Mouse (Mus musculus): ENCODE measurements around the gene Pard3b.

The Pard3b gene

GRCm38 (mm10) chr1:61751008-61751407 is 112.4 kb downstream of the Pard3b start:
- DNase-seq (ENCODE audit: low spot score in 2 of 2): no peak

GRCm38 (mm10) chr1:61756771-61757170 is 118.1 kb downstream of the Pard3b start:
- DNase-seq (ENCODE audit: low spot score in 2 of 2): no peak

DNA sequence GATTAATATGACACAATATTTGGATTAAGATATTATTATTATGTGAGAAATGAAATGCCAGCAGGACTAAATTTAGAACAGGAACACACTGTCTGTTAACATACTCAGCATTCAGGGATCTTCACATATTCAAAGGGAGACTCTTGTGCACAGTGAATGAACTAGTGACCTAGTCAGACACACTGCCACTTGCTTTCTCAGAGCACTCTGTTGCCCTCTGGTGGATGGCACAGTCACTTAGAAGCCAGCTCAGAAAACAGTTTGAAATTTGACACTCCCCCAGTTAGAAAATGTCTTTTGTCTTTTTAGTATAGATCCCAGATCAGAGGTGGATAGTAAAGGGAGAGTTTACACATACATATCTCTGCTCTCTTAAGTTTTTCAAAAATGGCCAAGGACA is 132.6 kb downstream of the Pard3b start:
- peak; percentile 35 to 68 for DNase-seq (ENCODE audit: low spot score in 2 of 2)

DNA sequence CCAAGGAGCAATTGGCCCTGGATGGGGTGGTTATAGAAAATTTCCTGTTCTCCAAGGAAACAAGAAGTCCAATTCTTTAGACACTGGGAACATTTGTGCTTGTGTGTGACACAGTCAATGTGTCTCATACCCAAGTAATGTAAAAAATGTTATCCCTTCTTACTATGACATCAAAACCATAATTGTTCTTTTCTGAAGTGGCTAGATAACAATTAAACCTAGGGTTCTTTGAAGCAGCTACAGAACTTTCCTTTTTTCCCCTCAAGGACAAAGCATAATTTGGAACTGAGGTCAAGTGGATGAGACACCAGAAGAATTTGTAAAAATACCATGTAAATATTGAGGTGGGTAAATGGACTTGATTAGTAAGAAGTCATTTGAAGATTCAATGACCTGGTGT is 140.1 kb downstream of the Pard3b start:
- DNase-seq (ENCODE audit: low spot score in 2 of 2): no peak

GRCm38 (mm10) chr1:61779906-61780305 is 141.3 kb downstream of the Pard3b start:
- DNase-seq (ENCODE audit: low spot score in 2 of 2): no peak

DNA sequence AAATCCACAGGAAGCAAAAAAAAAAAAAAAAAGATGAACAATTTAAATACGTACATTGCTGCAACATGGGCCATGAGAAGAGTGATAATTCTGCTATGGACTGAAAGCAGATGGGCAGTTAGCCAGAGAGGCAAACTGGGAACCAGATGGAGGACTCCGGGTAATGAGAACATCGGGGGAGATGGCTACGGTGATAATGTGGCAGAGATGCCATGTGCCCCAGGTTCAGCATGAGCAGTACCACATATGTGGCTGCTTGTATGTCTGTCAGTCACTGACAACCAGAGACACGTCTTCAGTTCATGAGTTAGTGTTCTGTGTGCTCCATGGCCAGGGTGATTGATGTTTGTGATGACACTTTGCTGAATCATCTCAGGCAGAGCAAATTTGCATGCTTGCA is 157.7 kb downstream of the Pard3b start:
- no peak for DNase-seq (ENCODE audit: low spot score in 2 of 2)

DNA sequence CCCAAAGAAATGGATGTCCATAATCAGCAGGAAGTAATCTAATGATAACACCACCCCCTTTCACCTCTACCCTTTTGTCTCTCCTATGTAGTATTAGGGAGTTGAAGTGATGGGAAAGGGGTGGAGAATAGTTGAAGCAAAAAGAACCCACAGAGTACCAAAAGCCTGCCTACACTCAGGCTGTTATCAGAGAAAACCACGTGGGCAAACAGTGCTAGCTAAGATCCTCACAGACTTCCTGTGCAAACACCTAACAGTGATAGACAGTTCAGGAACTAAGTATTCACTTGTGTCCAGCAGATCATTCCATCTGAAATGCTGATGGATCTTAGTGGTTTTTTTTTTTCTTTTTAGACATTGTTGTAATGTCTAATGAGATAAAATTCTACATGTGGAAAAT is 181.6 kb downstream of the Pard3b start:
- DNase-seq (ENCODE audit: low spot score in 2 of 2): no peak

GRCm38 (mm10) chr1:61825560-61826191 is 187.1 kb downstream of the Pard3b start:
- DNase-seq (ENCODE audit: low spot score in 2 of 2): no peak

- DNase-seq (ENCODE audit: low spot score in 2 of 2): no peak
These were observed 198.5 kb downstream of the Pard3b start for GRCm38 (mm10) chr1:61837006-61837544.

- no peak for DNase-seq (ENCODE audit: low spot score in 2 of 2)
These were observed 208.0 kb downstream of the Pard3b start for GRCm38 (mm10) chr1:61846606-61847005.

DNA sequence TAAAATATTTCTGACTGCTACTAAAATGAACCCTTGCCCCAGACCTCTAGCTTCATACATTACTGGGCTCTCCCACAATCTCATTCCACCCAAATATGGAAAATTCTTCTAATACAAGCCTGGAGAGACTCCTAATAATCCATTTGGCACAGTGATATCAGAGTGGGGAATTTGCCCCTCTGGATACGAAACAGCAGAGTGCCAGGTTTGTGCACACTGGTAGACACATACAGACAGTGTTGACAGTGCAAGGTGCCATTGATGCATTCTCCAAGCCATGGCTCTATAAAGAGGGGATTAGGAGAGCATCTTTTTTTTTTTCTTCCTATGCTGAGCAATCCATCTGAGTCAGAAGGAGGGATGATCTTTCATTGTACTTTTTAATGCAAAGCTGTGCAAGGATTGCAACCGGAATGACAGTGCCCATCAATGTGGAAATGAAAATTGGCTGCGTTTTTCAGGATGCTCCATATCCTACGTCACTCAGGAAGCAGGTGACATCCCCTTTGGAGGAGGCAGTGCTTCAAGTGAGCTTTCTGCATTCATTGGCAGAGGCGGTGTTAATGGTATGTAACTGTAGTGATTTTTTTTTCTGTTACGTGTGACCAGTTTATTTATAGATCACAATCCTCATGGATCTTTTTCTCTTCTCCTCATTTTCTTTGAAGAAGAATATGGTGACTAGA is 210.5 kb downstream of the Pard3b start:
- no peak for DNase-seq (ENCODE audit: low spot score in 2 of 2)

- DNase-seq (ENCODE audit: low spot score in 2 of 2): no peak
These were observed 211.8 kb downstream of the Pard3b start for GRCm38 (mm10) chr1:61850471-61850870.

DNA sequence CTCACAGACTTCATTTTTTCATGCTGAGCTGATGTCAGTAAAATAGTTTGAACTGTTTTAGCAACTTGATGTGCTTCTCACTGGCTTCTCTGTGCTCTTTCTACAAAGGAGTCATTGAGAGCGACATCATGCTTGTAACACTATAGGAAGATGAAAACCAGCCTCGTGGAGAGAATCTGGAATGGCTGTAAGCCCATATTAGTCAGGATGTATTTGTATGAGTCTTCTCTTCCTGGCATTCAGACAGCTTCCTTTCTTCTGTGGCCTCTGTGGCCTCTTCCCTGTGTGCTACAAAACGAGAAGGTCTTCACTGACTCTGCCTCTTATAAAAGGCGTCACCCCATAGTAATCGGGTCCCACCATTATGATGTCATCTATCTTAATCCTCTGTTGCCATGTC is 212.6 kb downstream of the Pard3b start:
- no peak for DNase-seq (ENCODE audit: low spot score in 2 of 2)

GRCm38 (mm10) chr1:61867286-61868082 is 228.9 kb downstream of the Pard3b start:
- DNase-seq (ENCODE audit: low spot score in 2 of 2): no peak

GRCm38 (mm10) chr1:61874875-61875274 is 236.3 kb downstream of the Pard3b start:
- no peak for DNase-seq (ENCODE audit: low spot score in 2 of 2)

DNA sequence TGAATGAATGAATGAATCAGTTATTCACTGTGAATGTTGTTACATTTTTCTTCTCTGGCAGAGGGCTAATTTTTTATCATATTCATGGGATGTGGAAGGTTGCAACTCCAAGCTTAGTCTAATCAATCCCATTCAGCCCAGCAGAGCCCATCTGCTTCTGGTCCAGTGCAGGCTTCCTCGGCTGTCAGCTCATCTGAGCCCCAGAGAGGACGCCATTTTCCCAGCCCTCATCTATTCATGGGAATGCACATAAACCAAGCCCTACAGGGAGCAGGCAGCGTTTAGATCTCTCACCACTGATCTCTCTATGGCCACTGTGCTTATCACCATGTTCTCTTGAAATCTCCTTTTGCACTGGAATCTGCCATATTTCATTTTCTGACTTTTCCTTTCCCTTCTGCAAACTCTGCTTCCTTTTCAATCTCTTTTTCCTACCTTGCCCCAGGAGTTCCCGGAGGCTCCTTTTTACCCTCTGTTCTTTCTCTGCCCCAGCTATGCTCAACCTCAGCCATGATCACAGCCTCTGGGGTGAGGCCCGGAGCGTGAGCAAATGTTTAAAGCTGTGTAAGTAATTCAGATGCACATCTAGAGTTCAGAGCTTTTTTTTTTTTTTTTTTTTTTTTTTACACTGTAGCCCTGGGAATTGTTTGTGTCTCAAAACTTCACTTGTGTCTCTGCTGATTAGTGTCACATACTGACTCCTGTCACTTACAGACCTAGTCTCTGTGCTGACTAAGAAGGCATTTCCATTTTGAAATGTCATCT is 241.3 kb downstream of the Pard3b start:
- no peak for DNase-seq (ENCODE audit: low spot score in 2 of 2)

DNA sequence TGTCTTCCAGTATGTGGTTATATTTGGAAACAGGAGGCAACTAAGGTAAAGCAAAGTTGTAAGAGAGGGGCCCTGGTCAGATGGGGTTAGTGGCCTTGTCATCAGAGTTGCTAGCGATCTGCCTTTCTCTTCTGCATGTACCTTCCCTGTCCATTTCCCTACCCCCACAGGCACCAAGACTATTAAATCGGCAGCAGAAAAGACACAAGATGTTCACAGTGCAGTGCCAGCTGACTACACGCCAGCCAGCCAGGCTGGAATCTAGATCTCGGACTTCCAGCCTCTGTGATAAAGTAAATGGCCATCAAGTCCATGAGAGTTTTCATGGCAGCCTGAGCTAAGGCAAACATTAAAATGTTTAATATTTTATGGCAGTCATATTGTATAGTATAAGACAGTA is 257.4 kb downstream of the Pard3b start:
- no peak for DNase-seq (ENCODE audit: low spot score in 2 of 2)

DNA sequence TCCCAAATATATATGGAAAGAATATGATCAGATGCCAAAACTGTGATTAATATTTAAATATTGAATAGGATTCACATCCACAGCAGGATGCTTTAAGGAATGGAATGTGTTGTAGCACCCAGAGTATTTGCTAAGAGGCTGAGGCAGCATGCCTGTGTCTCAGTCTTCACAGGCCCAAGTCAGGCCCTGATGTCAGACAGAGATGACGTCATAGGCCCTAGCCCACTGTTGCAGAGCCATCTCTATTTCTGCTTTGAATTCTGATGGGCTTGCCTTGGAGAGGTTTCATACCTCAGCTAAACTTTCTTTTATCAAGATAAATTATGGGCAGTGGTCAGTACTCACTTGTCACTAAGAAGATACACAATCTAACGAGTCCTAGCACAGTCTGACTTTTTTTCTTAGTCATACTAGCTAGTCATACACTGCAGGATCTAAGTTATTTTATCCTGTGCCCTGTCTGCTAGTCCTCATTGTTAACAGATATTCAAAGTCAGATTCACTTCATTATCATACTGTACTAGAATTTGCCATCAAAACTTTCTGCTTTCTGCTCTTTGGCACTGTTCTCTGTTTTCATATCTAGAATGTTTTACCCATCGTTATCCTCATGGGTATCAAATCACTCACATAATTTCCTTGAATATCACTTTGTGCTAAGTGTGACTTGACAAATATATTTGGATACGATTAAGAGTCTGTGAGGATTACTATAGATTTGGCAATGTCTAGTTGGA is 264.8 kb downstream of the Pard3b start:
- DNase-seq (ENCODE audit: low spot score in 2 of 2): no peak

DNA sequence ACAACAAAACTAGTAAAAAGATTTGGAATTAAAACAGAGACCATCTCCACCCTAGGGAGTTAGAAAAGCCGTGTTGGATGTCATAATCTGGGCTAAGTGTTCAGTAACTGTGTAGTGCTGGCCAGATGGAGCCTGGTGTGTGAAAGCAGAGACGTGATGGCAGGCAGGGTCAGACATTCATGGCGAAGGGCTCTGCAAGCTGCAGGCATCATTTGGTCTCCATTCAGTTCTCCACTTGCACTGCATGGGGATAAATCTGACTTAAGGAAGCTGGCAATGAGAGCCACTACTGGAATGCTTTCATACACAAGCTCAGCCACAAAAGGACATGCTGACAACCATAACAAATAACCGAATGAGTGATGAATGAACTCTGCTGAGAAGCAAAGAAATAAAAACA is 265.4 kb downstream of the Pard3b start:
- DNase-seq (ENCODE audit: low spot score in 2 of 2): peak in 1 of 2 experiments; percentile 21

- DNase-seq (ENCODE audit: low spot score in 2 of 2): no peak
These were observed 274.3 kb downstream of the Pard3b start for GRCm38 (mm10) chr1:61912931-61913330.

DNA sequence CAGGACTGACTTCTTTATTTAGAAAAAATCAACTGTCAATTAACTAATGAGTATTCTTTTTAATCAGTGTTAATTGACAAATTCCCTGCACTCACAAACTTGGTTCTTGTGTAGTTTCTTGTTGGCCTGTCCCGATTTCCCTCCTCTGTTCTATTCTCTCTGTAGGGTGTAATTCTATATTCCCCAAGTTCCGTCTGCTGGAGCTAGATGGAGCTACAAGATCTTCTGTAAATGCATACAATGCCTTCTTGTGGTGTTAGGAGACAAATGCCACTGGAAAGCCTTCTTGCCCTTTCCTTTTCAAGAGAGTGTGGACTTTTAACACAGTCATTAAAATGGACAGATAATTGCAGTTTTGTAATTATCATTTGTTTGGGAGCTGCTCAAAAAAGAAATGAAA is 286.3 kb downstream of the Pard3b start:
- DNase-seq (ENCODE audit: low spot score in 2 of 2): no peak

Data from urinary bladder, postnatal 4 days (tissue).